Mouse (Mus musculus): Measurements from ENCODE around the gene Rbm10. TPM values are rescaled to one million over a fixed set of nuclear protein-coding genes. Genes with fewer than 3 reads are reported as not detected.
A peak's percentile ranks its signal among the peaks of the same experiment; 100 is the strongest.

The Rbm10 gene
- 10 to 100 TPM; 38.5 to 42.3 (median 40.2) TPM for total RNA-seq (2022)

GRCm38 (mm10) chrX:20617176-20617902 is at the start of gene Rbm10, which contains the start of gene Ndufb11:
Rbm10 (plus strand) TSS chrX:20617503.
Ndufb11 (minus strand) TSS chrX:20617619.
- DNase-seq (ENCODE audit: low spot score in 2 of 2) = peak; percentile 60 to 87

DNA sequence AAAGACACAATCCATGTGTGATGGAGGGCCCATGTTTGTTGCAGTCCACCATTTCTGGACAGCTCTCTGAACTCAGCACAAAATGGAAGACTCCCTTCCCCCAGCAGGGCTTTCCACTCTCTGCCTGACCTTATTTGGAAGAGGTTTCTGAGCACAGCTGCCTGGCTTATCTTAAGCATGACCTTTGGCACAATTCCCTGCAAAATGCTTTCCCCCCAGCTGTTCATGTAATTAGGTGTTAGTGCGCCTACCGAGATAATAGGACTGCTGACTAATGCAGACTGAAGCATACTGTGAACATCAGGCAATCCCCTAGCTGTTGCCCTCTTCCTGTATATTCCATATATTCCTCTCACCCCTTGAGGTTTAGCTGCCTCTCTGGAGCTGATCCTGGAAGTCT is 46.3 kb upstream of the Rbm10 start:
- no peak for DNase-seq (ENCODE audit: low spot score in 2 of 2)

- DNase-seq (ENCODE audit: low spot score in 2 of 2) = no peak
Observed at GRCm38 (mm10) chrX:20572683-20573082, 44.6 kb upstream of the Rbm10 start.

GRCm38 (mm10) chrX:20573927-20574326 is 43.4 kb upstream of the Rbm10 start:
- no peak for DNase-seq (ENCODE audit: low spot score in 2 of 2)

GRCm38 (mm10) chrX:20587968-20588367 is 29.3 kb upstream of the Rbm10 start:
- DNase-seq (ENCODE audit: low spot score in 2 of 2) = no peak

GRCm38 (mm10) chrX:20608500-20608899 is 8.8 kb upstream of the Rbm10 start:
- no peak for DNase-seq (ENCODE audit: low spot score in 2 of 2)

DNA sequence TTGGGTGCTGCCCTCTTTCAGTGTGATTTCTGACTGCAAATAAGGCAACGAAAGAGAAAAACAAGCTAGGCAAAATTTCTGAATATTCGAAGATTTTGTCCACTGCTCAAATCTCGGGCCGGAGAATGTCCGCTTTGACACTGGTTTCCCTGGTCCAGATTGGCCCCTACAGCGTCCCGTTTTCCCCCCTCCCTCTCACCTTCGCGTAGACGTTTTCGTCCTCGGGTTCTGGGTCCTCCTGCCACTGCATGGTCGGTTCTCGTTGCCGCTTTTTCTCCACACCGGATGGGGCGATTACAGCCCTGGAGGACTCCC is 485 bp upstream of the Rbm10 start:
- DNase-seq (ENCODE audit: low spot score in 2 of 2) = no peak

DNA sequence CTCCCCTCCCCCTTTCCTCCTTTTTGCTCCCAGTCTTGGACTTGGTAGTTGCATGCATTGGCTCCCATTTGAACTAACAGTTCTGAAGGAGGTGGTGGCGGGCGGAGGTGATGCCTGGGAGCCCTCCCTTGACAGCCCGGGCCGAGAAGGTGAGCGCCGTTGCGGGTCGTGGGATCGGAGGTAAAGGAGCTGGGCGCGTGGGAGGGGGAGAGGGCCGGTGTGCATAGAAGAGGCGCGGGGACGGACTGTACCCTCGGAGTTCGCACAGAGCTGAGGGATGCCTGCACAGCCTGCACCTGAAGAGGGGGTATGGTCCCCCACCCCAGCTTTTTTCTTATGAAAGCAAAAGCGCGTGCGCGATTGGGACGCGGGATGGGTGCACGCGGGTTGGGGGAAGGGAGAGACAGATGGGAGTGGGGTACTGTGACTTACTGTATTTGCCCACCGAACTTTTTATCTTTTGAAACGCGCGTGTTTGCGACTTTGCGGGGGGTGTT is 648 bp downstream of the Rbm10 start:
- DNase-seq (ENCODE audit: low spot score in 2 of 2) = peak in 1 of 2 experiments; percentile 36

DNA sequence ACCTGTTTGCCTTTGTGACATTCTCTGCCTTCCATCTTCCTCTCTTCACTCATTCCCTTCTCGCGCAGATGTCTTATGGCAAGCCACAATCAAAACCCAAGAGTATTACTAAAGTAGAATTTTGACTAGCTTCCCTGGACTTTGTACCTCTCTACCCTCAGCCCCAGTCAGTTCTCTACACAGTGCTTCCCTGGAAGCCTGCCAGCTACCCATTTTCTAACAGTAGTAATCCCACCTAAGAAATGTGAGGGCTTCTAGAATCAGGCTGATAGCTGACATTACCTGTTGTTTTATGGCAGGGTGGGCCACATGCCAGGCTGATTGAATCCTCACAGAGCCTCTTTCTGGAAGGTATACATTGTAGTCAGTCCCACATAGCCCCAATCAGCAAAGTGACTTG is 20.8 kb downstream of the Rbm10 start:
- no peak for DNase-seq (ENCODE audit: low spot score in 2 of 2)

GRCm38 (mm10) chrX:20644780-20645179 is 27.5 kb downstream of the Rbm10 start:
- no peak for DNase-seq (ENCODE audit: low spot score in 2 of 2)

GRCm38 (mm10) chrX:20657593-20657992 is 40.3 kb downstream of the Rbm10 start:
- no peak for DNase-seq (ENCODE audit: low spot score in 2 of 2)

GRCm38 (mm10) chrX:20658026-20658652 is 40.8 kb downstream of the Rbm10 start, which contains the start of gene Uba1:
Uba1 (plus strand) TSS chrX:20658326.
- peak; percentile 68 to 76 for DNase-seq (ENCODE audit: low spot score in 2 of 2)

GRCm38 (mm10) chrX:20658891-20659406 is 41.6 kb downstream of the Rbm10 start:
- DNase-seq (ENCODE audit: low spot score in 2 of 2) = no peak

DNA sequence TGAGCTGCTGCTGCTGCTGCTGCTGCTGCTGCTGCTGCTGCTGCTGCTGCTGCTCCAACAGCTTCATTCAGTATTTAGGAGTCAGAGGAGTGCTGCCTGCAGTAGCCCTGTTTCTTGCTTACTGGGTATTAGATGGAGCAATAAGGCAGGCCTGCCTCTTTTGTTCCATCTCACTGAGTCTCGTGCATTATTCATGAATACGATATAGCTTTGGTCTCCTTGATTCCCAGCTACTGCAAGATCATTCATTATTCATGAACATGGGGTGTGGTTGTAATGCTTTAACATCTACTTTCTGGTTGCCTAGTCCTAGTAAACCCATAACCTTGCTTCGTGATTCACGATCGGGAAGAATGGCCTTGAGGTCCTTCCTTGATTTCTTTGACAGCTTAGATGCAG is 45.0 kb downstream of the Rbm10 start:
- DNase-seq (ENCODE audit: low spot score in 2 of 2) = no peak

- peak; percentile 29 to 88 for DNase-seq (ENCODE audit: low spot score in 2 of 2)
Observed at GRCm38 (mm10) chrX:20662716-20663443, 45.6 kb downstream of the Rbm10 start.

DNA sequence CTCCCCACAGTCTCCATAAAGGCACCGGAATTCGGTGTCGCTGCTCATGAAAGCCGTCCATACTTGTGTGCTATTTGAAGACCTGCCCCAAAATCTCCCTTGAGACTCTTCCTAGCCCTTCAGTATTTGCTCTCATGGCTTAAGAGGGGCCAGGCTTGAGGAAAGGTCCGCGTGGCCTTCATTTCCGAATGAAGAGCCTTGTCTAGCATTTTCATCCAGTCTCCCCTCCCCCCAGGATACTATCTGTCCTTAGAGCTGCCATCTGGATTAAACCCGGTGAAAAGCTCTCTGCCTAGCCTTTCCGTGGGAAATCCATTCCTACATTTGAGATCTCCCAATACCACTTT is 46.1 kb downstream of the Rbm10 start:
- no peak for DNase-seq (ENCODE audit: low spot score in 2 of 2)

DNA sequence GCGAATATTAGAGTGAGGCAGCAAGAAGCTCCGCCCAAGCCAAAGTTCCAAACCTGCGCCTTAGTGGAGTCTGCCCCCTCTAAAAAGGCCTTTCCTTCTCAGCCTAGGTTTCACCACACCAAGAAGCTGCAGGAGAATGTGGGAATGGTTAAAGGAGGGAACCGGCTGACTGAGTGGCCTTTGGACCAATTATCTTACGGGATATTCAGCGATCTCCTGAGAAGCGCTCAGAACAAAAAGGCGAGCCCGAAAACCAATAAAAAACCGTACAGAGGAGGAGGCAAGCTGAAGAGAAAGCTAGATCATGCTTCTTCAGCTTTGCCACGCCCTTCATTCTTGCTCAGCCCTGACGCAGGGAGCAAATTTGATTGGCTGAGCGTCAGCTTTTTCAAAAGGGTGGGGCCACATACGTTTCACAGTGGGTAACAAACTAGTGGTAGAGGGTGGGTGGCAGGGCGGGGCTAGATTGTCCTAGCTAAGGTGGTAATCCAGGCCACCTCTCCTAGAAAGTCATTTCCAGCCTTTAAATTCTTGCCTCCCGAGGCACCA is 70.3 kb downstream of the Rbm10 start, which contains the start of gene Cdk16:
TSS of gene Cdk16 (plus strand) at position 436 of the 549 bp plus-strand sequence.
- peak; percentile 51 to 91 for DNase-seq (ENCODE audit: low spot score in 2 of 2)

GRCm38 (mm10) chrX:20688068-20688547 is 70.8 kb downstream of the Rbm10 start:
- peak; percentile 52 to 88 for DNase-seq (ENCODE audit: low spot score in 2 of 2)

GRCm38 (mm10) chrX:20688615-20689014 is 71.3 kb downstream of the Rbm10 start:
- peak; percentile 11 to 57 for DNase-seq (ENCODE audit: low spot score in 2 of 2)

GRCm38 (mm10) chrX:20691566-20691965 is 74.3 kb downstream of the Rbm10 start:
- no peak for DNase-seq (ENCODE audit: low spot score in 2 of 2)

GRCm38 (mm10) chrX:20692616-20693015 is 75.3 kb downstream of the Rbm10 start:
- DNase-seq (ENCODE audit: low spot score in 2 of 2) = no peak

Data from left cerebral cortex, adult 8-10 months (tissue).